Mouse (Mus musculus) E14TG2a.4 (cell line): ENCODE measurements around the gene Slc9b2.

Experiments used
- CTCF ChIP-seq: conservative IDR thresholded peaks from 2 replicates; pipeline ENCODE4 v1.5.1; 2014; ENCODE audit warnings: low read length
- NANOG ChIP-seq: IDR thresholded peaks from 2 replicates; pipeline ENCODE4 v1.6.1; 2014; ENCODE audit warnings: borderline replicate concordance, low read length, mixed read lengths
- POU5F1 ChIP-seq: IDR thresholded peaks from 2 replicates; pipeline ENCODE4 v1.6.1; 2014; ENCODE audit warnings: low read length, borderline replicate concordance

- no peak for TF ChIP-seq CTCF
- TF ChIP-seq POU5F1, result no peak
- TF ChIP-seq NANOG, result no peak
These were observed 8.9 kb upstream of the Slc9b2 start for GRCm38 (mm10) chr3:135298560-135298959.
